Mouse (Mus musculus): ENCODE results near the gene Prpf6. TPM values are rescaled to one million over a fixed set of nuclear protein-coding genes. Genes with fewer than 3 reads are reported as not detected.

Prpf6 gene
- 10 to 100 TPM; 51.2 to 55.5 TPM for total RNA-seq (2021)
- long read RNA-seq, experiment 1, transcript Prpf6-201 (21 exons, 3,054 nt): major isoform, 33 of 43 reads
- long read RNA-seq, experiment 1, partial matches to known transcripts: 5 of 43 reads
- long read RNA-seq, experiment 1, other reads (novel, unspliced or antisense): 5 of 43 reads
- long read RNA-seq, experiment 2, transcript Prpf6-201 (21 exons, 3,054 nt): major isoform, 27 of 47 reads
- long read RNA-seq, experiment 2, partial matches to known transcripts: 4 of 47 reads
- long read RNA-seq, experiment 2, other reads (novel, unspliced or antisense): 16 of 47 reads

DNA sequence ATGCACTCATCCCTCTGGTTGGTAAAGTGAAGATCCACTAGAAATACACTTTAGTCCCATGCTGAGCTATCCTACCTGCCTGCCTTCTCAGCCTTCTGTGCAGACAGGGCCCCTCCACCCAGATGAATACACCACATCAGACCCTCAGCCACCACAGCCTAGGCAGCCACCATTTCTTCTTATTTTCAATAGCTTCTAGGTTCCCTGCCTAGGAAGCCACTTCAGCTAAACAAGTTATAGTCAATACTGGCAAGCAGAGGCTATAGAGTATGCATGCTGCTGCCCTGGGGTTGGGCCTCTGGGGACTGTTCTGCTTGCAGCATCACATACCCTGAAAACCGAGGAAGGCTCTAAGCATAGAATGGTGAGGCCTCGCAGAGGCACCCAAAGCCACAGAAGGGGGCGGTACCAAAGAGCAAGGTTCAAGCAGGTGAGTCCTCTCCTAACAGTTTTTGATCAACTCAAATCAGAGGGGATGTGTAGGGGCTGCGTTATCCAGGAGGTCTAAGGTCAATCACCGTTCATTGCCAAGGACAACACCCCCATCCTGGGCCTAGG lies at the start of gene Prpf6:
Prpf6 (plus strand) TSS at position 341 of the 558 bp plus-strand sequence.
- DNase-seq (ENCODE audit: low spot score in 2 of 2): peak in 1 of 2 experiments; percentile 4

DNA sequence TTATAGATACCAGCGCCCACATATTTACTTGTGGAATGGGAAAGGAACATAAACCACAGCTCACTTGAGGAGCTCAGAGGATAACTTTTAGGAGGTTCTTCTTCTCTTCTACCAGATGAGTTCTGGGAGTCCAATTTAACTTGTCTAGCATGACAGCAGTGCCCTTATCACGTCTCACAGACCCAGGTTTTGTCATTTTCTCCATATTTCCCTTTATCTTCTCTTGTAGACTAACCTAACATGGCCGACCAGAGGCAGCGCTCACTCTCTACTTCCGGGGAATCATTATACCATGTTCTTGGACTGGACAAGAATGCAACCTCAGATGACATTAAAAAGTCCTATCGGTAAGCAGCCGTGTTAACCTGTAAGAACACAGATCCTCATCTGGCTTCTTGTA lies 45.5 kb upstream of the Prpf6 start:
- no peak for DNase-seq (ENCODE audit: low spot score in 2 of 2)

DNA sequence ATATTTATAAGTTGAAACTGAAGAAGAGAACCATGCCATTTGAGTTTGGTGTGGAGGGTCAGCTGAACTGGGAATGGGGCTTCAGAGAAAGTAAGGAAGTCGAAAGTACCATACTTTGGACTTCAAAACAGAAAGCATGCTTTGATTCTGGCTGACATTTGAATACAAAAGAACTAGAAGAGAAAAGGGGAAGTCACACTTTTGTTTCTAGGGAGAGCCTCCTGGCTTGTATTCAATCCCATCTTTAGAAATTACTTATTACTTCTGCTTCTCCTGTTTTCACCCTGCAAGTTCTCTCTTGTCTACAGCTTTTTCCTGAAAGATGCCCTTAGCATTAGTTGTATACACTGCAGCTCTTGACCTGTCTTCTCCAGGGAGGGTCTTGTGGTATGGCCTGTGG lies 43.4 kb upstream of the Prpf6 start:
- no peak for DNase-seq (ENCODE audit: low spot score in 2 of 2)

DNA sequence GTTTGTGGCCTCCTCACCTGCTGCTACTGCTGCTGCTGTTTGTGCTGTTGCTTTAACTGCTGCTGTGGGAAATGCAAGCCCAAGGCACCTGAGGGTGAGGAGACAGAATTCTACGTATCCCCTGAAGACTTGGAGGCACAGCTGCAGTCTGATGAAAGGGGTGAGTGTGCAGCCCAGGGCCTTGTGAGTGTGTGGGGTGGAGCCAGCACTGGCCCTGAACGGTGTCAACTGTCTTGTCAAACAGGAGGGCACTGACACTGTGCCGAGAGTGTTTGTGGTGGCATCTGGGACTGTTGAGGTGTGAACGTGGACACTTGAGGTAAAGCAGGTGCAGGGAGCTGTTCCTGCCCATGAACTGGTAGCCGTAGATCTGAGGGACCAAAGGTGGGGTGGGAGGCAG lies 43.0 kb upstream of the Prpf6 start:
- DNase-seq (ENCODE audit: low spot score in 2 of 2): no peak

DNA sequence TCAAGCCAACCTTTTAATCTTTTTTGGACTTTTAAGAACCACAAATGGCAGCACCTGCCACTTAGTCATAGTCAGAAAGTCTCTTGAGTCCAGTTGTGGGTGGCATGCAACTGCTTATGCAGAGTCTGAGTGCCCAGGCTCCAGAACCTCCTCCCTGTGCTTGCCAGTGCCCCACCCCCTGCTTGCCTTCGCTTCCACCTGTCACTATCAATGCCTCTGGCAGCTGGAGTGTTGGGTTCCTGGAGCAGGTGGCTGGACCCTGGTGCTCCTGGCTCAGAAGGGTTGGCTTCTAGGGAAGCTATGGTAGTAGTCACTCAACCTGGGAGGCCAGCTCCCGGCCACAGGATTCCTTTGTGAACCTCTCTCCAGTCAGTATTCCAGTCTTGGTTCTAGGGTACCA lies 41.4 kb upstream of the Prpf6 start:
- no peak for DNase-seq (ENCODE audit: low spot score in 2 of 2)

DNA sequence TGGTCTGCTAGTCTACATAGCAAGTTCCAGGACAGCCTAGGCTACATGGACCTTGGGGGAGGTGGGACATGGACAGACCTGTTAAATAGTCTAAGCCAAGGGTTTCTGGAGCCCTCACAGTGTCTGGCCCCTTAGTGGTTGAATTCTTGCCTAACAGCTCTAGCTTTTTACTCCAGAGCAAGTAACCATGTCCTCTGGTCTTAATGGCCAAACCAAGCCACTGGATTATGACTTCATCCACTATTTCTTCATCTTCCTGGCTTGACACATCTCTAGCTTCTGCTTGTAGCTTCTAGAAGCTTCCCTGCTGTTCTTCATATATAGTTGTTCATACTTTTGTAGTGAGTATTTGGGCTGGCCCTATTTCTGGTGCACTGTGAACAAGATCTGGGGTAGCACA lies 37.9 kb upstream of the Prpf6 start:
- no peak for DNase-seq (ENCODE audit: low spot score in 2 of 2)

DNA sequence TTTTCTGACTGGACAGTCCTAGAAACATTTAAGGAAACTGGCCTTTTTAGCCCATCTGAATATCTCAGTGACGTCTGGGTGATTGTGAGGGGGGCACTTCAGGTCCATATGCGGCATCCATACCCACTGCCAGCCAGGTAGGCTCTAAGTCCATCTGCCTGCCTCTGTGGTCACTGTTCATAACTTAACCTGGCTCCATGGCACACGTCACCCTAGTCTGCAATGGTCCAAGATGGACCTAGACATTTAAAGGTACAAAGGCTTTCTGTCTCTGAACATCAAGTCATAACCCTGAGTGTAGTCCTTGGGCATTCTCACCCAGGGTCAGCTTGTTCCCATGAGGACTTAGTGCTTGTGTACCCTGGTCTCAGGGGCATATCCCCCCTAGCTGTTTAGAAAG lies 24.3 kb upstream of the Prpf6 start:
- DNase-seq (ENCODE audit: low spot score in 2 of 2): no peak

DNA sequence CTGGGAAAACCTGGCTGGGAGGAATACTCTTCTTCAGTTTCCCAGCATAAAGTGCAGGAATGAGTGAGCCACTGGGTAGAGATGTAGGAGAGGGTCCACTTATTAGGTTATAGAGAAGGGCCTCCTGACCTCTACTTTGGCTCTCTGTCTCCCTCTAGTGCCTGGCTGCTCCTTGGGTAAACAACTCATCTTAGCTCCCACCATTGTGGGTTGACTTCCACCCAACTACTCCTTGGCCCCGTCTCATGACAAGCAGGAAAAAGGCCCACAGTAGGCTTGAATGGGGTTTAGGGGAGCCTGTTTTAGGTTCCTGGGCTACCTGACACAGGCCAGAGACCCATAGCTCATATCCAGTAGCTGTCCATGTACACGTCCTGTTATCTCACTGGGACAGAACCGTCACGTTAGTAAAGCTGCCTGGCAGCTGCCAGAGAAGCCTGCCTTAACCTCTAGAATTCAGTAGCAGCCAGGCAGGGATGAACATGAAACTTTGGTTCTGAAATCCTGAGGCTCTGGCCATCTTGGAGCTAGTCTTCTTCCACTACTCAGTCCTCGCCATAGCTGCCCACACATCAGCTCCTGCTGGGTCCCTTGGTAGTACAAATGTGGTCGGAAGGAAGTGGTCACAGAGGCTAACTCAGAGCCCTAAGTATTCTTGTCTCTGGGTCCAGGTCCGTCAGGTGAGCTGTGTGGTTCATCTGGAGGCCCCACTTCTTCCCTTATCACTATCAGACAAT lies 23.2 kb upstream of the Prpf6 start:
- no peak for DNase-seq (ENCODE audit: low spot score in 2 of 2)

DNA sequence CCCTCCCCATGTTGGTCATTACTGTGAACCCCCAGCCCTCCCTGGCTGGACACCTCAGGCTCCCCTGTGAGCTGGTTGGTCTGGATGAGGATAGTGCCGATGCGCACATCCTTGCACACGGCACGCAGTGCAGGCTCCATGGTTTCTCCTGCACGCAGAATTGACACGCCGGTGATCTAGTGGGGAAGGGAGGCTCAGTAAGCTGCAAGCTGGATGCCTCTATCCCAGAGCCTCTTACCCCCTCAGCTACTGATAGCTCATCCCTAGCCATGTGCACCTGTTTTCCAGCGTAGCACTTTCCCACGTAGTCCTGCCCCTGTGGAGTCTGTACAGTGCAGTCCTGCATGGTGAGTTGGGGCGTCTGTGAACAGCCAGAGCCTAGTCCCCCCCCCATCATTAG lies 21.8 kb upstream of the Prpf6 start:
- DNase-seq (ENCODE audit: low spot score in 2 of 2): no peak

DNA sequence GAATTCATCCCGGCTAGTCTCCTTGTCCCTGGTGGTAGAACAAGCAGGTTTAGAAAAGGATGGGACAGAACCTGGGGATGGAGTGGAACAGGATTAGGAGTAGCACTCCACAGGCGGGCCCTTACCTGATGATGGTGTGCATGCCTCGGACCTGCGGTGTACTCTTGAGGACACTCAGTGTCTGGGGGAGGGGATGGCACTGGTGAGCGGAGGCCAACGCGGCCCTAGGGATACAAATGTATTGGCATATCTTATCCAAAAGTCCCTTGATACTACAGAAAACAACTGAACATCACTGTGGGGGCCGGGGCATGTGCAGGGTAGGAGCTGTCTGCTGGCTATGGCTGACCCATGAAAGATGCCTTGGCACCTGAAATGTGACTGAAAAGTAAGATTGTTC lies 21.3 kb upstream of the Prpf6 start:
- DNase-seq (ENCODE audit: low spot score in 2 of 2): no peak

DNA sequence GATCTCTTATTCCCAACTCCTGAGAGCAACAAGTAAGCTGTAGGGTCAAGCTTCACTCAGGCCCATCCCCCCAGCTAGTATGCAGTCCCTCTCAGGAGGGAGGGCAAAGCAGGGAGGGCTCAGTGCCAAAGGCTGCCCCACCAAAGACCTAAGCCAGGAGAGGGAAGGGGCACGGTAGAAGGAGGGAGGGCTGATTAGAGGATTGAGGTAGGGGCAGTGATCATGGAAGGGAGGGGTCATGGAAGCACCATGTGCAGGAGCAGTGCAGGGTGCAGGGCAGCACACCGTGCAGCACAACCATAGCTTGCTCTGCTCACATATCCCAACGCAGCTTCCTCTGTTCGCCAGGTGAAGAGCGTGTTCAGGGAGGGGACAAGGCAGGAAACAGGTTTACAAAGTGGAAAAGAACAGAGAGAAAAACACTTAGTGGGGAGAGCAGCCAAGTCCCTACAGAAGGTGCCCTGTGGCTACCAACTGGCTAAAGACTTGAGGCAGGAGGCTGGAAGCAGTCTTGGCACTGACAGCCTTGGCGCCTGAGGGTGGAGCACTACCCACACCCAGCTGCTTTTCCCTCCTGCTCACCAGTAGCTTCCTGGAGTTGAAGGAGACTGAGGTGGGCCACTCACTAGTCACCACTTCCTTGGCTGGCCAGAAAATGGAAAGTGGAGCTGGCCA lies 20.6 kb upstream of the Prpf6 start:
- DNase-seq (ENCODE audit: low spot score in 2 of 2): no peak

DNA sequence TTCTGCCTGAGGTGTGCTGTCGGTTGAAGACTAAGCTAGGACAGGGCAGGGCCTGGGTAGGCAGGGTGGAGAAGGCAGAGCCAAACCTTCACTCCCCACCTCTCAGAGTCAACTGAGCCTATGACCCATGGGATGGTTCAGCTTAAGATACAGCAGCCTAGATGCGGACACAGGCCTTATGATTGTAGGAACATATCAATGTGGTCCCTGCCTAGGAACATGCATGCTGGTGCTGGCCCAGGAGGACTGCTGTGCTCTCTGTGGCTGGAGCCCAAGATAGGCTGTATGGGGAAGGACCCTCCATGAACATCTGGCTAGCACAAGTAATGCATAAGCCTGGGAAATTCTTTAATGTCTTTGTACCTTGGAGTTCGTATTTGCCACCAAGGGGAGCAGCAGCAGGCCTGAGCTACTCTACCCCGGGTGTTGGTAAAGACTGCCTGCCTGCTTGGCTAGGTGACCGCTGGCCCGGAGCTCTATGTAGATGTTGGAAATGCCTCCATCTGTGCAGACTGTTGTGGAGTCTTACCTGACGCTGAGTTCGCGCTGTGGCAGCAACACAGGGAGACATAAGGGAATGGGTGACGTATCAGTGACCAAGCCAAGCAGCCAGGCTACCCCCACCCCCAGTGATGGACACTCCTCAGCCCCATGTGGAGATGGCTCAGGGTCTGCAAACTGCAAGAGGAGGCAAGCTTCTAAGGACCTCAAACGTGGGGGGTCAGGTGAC lies 19.6 kb upstream of the Prpf6 start:
- no peak for DNase-seq (ENCODE audit: low spot score in 2 of 2)

DNA sequence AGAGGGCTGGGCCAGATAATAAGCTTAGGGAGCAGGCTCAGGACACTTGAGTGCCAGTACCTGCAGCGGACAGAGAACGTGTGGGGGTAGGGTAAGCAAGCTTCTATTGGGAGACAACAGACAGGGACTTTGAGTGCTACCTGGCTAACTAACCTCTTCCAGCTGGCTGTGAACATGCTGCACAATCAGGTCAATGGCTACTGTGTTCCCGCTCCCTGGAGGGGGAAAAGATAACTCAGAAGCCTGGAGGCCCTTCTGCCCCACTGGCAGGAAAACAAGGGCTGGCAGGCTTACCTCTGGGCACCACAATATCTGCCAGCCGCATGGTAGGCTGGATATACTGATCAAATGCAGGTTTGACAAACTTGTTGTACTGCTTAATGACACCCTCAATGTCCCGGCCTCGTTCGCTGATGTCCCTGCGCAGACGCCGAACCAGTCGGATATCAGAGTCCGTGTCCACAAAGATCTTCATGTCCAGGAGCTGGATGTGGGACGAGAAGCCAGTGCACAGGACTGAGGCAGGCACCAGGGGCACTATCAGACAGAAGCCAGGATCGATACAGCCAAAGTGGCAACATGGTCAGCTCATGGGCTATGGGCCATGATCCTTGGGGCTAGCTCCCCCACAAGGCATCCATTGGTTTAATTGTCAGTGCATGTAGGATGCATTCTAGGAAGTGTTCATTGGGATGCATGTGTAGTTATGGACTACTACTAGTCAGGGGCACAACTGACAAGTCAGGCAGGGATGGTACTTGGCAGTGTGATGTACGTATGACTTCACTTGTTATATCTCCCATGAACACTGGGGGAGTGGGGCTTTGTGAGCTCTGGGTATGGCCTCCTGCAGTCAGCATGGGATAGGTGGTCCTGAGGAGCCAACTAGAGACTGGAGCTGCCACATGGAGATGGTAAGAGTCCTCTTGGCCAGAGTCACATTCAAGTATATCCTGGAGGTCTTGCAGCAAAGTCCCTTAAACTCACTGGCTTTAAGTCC lies 18.4 kb upstream of the Prpf6 start:
- no peak for DNase-seq (ENCODE audit: low spot score in 2 of 2)

DNA sequence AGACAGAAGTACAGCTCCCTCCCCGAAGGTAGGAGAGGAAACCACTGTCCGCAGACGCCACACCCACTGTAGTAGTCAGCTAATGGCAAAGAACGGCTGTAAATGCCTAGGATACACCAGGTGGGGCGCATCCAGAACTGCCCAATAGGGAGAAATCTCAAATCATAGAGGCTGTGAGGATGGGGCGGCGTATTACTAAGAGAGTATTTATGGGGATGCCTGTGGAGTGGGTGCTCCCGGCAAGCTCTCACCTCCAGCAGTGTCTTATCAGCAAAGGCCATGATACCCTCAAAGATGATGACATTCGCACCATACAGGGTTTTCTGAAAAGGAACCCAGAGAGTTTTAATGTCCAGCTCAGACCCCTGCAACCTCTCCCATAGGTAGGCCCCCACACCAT lies 17.7 kb upstream of the Prpf6 start:
- no peak for DNase-seq (ENCODE audit: low spot score in 2 of 2)

DNA sequence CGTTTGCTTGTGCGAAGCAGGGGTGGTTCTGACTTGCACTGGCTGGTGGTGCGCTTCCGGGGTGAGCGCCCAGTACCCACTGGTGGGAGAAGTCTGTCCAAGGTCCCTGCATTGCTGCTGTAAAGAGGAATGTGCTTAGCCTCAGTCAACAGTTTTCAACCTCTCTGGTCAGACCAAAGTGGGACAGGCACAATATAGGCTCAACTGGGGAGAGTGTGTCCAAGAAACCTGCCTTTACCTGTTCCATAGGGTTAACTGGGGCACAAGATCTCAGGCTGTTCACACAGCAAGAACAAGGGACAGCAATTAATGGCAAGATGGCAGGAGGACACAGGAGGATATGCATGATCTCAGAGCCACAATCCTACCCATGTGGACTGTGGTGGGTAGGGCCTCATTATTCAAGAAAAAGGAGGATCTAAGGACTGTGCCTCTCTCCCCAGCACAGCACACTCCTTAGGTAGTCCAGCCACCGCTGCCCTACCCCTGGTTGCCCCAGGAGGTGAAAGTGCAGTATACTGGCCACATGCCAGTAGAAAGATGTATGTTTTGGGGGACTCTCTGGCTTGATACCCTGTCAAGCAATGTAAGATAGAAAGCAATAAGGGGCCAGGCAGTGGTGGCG lies 16.6 kb upstream of the Prpf6 start:
- DNase-seq (ENCODE audit: low spot score in 2 of 2): no peak

DNA sequence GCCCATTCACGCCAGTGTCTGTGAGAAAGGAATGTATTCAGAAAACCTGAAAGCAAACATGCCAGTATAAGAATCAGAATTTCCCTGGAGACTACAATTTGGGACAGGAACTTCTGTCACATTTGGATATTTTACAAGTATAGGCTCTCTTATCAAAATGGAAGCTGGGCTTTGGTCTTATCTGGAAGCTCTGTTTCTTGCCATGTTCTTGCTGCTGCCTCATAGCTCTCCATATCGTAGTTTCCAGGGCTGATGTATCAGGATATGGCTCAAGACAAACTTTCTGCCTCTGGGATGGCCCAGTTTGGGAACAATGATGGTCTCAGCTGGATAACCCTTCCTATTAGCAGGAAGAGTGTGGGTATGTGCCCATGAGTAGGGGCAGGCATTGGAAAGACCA lies 15.1 kb upstream of the Prpf6 start:
- DNase-seq (ENCODE audit: low spot score in 2 of 2): no peak

DNA sequence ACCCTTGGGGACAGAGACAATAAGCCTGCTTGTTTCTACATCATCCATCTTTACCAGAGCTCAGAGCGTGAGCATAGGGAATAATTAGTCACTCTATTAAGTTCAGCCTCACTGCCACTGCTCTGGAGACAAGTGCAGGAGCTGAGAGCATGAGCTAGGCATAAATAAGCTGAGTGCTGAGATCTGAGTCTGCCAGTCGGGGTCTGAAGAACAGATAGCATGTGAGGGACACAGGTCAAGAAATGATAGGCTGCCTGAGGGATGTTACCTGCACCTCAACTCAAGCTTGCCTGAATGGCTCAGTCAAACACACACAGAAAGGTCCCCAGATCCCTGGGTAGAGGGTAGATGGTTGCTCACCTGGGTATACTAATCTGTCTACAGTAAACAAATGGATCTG lies 14.5 kb upstream of the Prpf6 start:
- DNase-seq (ENCODE audit: low spot score in 2 of 2): no peak

DNA sequence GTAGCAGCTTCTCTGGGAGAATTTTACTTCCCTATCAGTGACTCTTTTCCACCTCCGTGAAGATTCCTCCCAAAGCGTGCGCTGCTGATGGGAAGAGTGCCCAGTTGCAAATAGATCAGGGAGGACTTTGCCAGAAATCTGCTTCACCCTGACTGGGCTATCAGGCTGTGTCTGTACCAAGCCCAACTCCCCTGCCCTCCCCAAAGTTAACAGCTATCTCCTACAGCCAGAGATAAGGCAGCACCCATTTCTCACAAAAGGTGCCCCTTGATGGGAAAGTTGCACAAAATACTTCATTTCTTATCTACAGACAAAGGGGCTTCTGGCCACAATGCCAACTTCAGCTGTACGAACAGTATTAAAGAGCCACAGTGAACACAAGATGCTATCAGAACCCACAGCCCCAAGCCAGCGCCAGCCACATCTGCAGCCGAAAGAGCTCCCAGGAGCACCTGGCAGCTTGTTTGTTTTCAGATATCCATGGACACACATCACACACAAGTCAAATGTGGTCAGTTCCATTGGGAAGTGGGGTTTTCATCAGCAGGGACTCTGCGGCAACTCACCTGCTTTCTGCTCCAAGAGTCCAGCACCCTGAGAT lies 13.6 kb upstream of the Prpf6 start:
- no peak for DNase-seq (ENCODE audit: low spot score in 2 of 2)
